ENCODE assay signal across 9 mouse cellular contexts in genomic region chr4:47598216-47598615, GRCm38 (mm10).
DNase-seq lines count a peak whose midpoint lies in the region; ATAC-seq and TF ChIP-seq lines count a peak whose summit lies in the region.
"Had no signal": no experiment of that assay in that cellular context is flagged by ENCODE, and none has a peak within 500 bp of the region (broad histone marks: within the 10 kb centered on the region; RNA-seq: fewer than 3 reads in every experiment).

No protein-coding gene starts in this region.

- no peak for TF ChIP-seq POLR2A in brain, embryonic 14.5 days (IDR thresholded peaks at IDR 0.05; ENCODE audit: borderline replicate concordance, extremely low read depth, insufficient read depth, insufficient read length, poor library complexity, severe bottlenecking)

- no peaks in the 10 kb centered on the region for H3K4me1 ChIP-seq in hindbrain, embryonic 11.5 days (replicated peaks; ENCODE audit: control insufficient read depth, insufficient read depth, low read length)
- H3K4me1 ChIP-seq in hindbrain, embryonic 14.5 days (replicated peaks; ENCODE audit: control insufficient read depth, insufficient read depth, low read length), result no peaks in the 10 kb centered on the region

- no peak overlapping the region for H3K9ac ChIP-seq in hindbrain, embryonic 11.5 days (ENCODE audit: low read depth, low read length)
- no peak overlapping the region for H3K9ac ChIP-seq in hindbrain, embryonic 14.5 days

- no peak overlapping the region for H3K27ac ChIP-seq in hindbrain, embryonic 11.5 days (ENCODE audit: low read depth, low read length)
- H3K27ac ChIP-seq in hindbrain, embryonic 14.5 days, result no peak overlapping the region
- H3K27ac ChIP-seq: macrophage had no signal

- H3K36me3 ChIP-seq in hindbrain, embryonic 11.5 days (ENCODE audit: control insufficient read depth, insufficient read depth, low read length), result no peaks in the 10 kb centered on the region
- no peaks in the 10 kb centered on the region for H3K36me3 ChIP-seq in hindbrain, embryonic 14.5 days (replicated peaks; ENCODE audit: control insufficient read depth, insufficient read depth)

- H3K27me3 ChIP-seq in hindbrain, embryonic 11.5 days (ENCODE audit: control insufficient read depth, insufficient read depth, low read length), result no peaks in the 10 kb centered on the region
- H3K27me3 ChIP-seq in hindbrain, embryonic 14.5 days (ENCODE audit: control insufficient read depth, insufficient read depth, low read length), result no peaks in the 10 kb centered on the region

- no peaks in the 10 kb centered on the region for H3K9me3 ChIP-seq in hindbrain, embryonic 11.5 days (ENCODE audit: control insufficient read depth, low read length)
- H3K9me3 ChIP-seq in hindbrain, embryonic 14.5 days (ENCODE audit: control insufficient read depth, low read length), result no peaks in the 10 kb centered on the region

- no peak overlapping the region for H3K4me3 ChIP-seq in hindbrain, embryonic 11.5 days (ENCODE audit: low read depth, low read length)
- no peak overlapping the region for H3K4me3 ChIP-seq in hindbrain, embryonic 14.5 days (replicated peaks; ENCODE audit: low read length)

- 51% methylated on average over 2 of the region's 2 CpGs for WGBS in hindbrain, embryonic 11.5 days
- 54% methylated on average over 2 of the region's 2 CpGs for WGBS in hindbrain, embryonic 14.5 days

- DNase-seq in hindbrain, embryonic 11.5 days (ENCODE audit: low spot score), result peak; percentile 41
- no peak for DNase-seq in hindbrain, embryonic 14.5 days (ENCODE audit: low spot score)
- DNase-seq in right cerebral cortex, adult 18-20 months, result peak; percentile 39
- DNase-seq in right cerebral cortex, postnatal 36 days (ENCODE audit: low spot score in 2 of 2), result no peak
- peak; percentile 40 for DNase-seq in brain, embryonic 14.5 days (ENCODE audit: low read depth)
- DNase-seq in retina, postnatal 1 day, result peak; percentile 43
- no peak for DNase-seq in gastrocnemius, postnatal 10 days
- DNase-seq in left cerebral cortex, adult 11 months (ENCODE audit: low spot score), result no peak

- TF ChIP-seq CTCF in brain, embryonic 14.5 days (IDR thresholded peaks at IDR 0.05; ENCODE audit: borderline replicate concordance, extremely low read depth, insufficient read depth, insufficient read length), result peak; percentile 59; the same call in 1 of the 2 replicates

- H3K4me2 ChIP-seq in hindbrain, embryonic 11.5 days (replicated peaks; ENCODE audit: low read depth, low read length), result no peak overlapping the region
- no peak overlapping the region for H3K4me2 ChIP-seq in hindbrain, embryonic 14.5 days (replicated peaks)

- ATAC-seq in hindbrain, embryonic 11.5 days (ENCODE audit: low FRiP score), result no peak
- ATAC-seq in hindbrain, embryonic 14.5 days (ENCODE audit: low FRiP score), result no peak

Comparison
In these comparisons a context has a peak if more than half of its experiments do, and no peak if none do; other contexts are left out.
1. DNase-seq: peak in hindbrain, embryonic 11.5 days (single experiment), right cerebral cortex, adult 18-20 months (single experiment), brain, embryonic 14.5 days (single experiment) and retina, postnatal 1 day (single experiment); none in hindbrain, embryonic 14.5 days (single experiment), right cerebral cortex, postnatal 36 days (0 of 2), gastrocnemius, postnatal 10 days (single experiment) and left cerebral cortex, adult 11 months (single experiment).